Mouse (Mus musculus) liver, embryonic 16.5 days (tissue): ENCODE measurements around the gene Sdc1. TPM values are rescaled to one million over a fixed set of nuclear protein-coding genes. Genes with fewer than 3 reads are reported as not detected.

Experiments
- ATAC-seq: fragments of 200-750 bp; cut with Nextera tagmentation; 2 replicates; pipeline ENCODE4 v1.8.0; 2017; ENCODE audit warnings: low read depth, mild to moderate bottlenecking, moderate number of reproducible peaks, moderate library complexity
- H3K27ac ChIP-seq: fragments of 300-500 bp; sonication (generic); 2 replicates; pipeline ENCODE4 v1.5.1; 2014; ENCODE audit warnings: mild to moderate bottlenecking, low read length
- H3K27me3 ChIP-seq: fragments of 300-500 bp; sonication (generic); 2 replicates; pipeline ENCODE4 v1.6.1; 2014; ENCODE audit warnings: low read depth, low read length, mixed read lengths; ENCODE audit not compliant: control insufficient read depth, insufficient read depth
- H3K36me3 ChIP-seq: fragments of 300-500 bp; sonication (generic); 2 replicates; pipeline ENCODE4 v1.6.1; 2014; ENCODE audit warnings: mild to moderate bottlenecking; ENCODE audit not compliant: control insufficient read depth, insufficient read depth
- H3K4me1 ChIP-seq: fragments of 300-500 bp; sonication (generic); 2 replicates; pipeline ENCODE4 v1.6.1; 2014; ENCODE audit warnings: low read depth, low read length, mixed read lengths; ENCODE audit not compliant: control insufficient read depth
- H3K4me2 ChIP-seq: fragments of 300-500 bp; sonication (generic); 2 replicates; pipeline ENCODE4 v1.6.1; 2014; ENCODE audit warnings: low read depth, low read length, mixed read lengths
- H3K4me3 ChIP-seq: fragments of 300-500 bp; sonication (generic); 2 replicates; pipeline ENCODE4 v1.5.1; 2014; ENCODE audit warnings: low read depth, mild to moderate bottlenecking, low read length
- H3K9ac ChIP-seq: fragments of 300-500 bp; sonication (generic); 2 replicates; pipeline ENCODE4 v1.6.1; 2014; ENCODE audit warnings: low read depth, low read length
- H3K9me3 ChIP-seq: fragments of 300-500 bp; sonication (generic); replicated peaks from 2 replicates; pipeline ENCODE4 v1.6.1; 2016; ENCODE audit warnings: low read length; ENCODE audit not compliant: control insufficient read depth
- WGBS: fragments of 180-500 bp; shearing (Covaris S2); extraction: QIAGEN DNeasy Blood & Tissue Kit; methylation state at CpG from one replicate; pipeline ENCODE4 v1.1.7; 2014; ENCODE audit not compliant: insufficient replicate concordance; 5-methylcytosine and 5-hydroxymethylcytosine counted together
- polyA plus RNA-seq: library from polyadenylated mRNA; unstranded; fragments of >200 nt; fragmentation: Nextera tagmentation; extraction: Ambion mirVana; gene quantifications from 2 replicates; pipeline ENCODE4 v1.2.1, GENCODE M21; 2015

Gene Sdc1
- polyA plus RNA-seq, result 24.8 and 25.6 TPM in 2 replicates

- peak; percentile 81 for ATAC-seq
- no peaks in the 10 kb centered on the region for H3K9me3 ChIP-seq
- peak within 1 kb of the TSS; percentile 56 for H3K27ac ChIP-seq
- H3K36me3 ChIP-seq, result no peaks in the 10 kb centered on the region
- under 1% methylated on average over 63 of the region's 67 CpGs for WGBS
- H3K4me3 ChIP-seq, result peak within 1 kb of the TSS; percentile 71
- H3K27me3 ChIP-seq, result peaks cover 29% of the 10 kb centered on the region
- peaks cover 10% of the 10 kb centered on the region for H3K4me1 ChIP-seq
- H3K9ac ChIP-seq, result peak within 1 kb of the TSS; percentile 54
- peak within 1 kb of the TSS; percentile 82 for H3K4me2 ChIP-seq
These were observed at the start of gene Sdc1 for GRCm38 (mm10) chr12:8770946-8771843. Gene Sdc1 (plus strand): TSS chr12:8771323.

GRCm38 (mm10) chr12:8726890-8727289, 44.2 kb upstream of the Sdc1 start:
- WGBS, result 74% methylated on average over 1 of the region's 1 CpGs
- peaks cover 37% of the 10 kb centered on the region for H3K36me3 ChIP-seq

GRCm38 (mm10) chr12:8728739-8729138, 42.4 kb upstream of the Sdc1 start:
- no peak for ATAC-seq
- Histone ChIP-seq H3K4me1 (no peaks in the 10 kb centered on the region), H3K9ac (no peak overlapping the region), H3K4me2 (no peak overlapping the region), H3K27me3 (no peaks in the 10 kb centered on the region), H3K36me3 (peaks cover 35% of the 10 kb centered on the region), H3K27ac (no peak overlapping the region), H3K9me3 (no peaks in the 10 kb centered on the region), H3K4me3 (no peak overlapping the region)
- 89% methylated on average over 2 of the region's 2 CpGs for WGBS

More at GRCm38 (mm10) chr12:8726890-8727289, 44.2 kb upstream of the Sdc1 start:
- no peaks in the 10 kb centered on the region for H3K9me3 ChIP-seq
- no peaks in the 10 kb centered on the region for H3K27me3 ChIP-seq
- no peak overlapping the region for H3K9ac ChIP-seq
- no peaks in the 10 kb centered on the region for H3K4me1 ChIP-seq
- no peak overlapping the region for H3K27ac ChIP-seq
- ATAC-seq, result no peak
- no peak overlapping the region for H3K4me2 ChIP-seq
- H3K4me3 ChIP-seq, result no peak overlapping the region

- Histone ChIP-seq H3K36me3 (peaks cover 23% of the 10 kb centered on the region), H3K4me2 (no peak overlapping the region), H3K4me3 (no peak overlapping the region), H3K9ac (no peak overlapping the region), H3K27ac (no peak overlapping the region), H3K9me3 (no peaks in the 10 kb centered on the region), H3K4me1 (no peaks in the 10 kb centered on the region), H3K27me3 (no peaks in the 10 kb centered on the region)
- no peak for ATAC-seq
- WGBS, result 86% methylated on average over 2 of the region's 2 CpGs
These were observed 17.5 kb upstream of the Sdc1 start for GRCm38 (mm10) chr12:8753654-8754053.

- Histone ChIP-seq H3K4me1 (no peaks in the 10 kb centered on the region), H3K36me3 (peaks cover 18% of the 10 kb centered on the region), H3K27me3 (no peaks in the 10 kb centered on the region), H3K9ac (no peak overlapping the region), H3K4me3 (no peak overlapping the region), H3K27ac (no peak overlapping the region), H3K4me2 (no peak overlapping the region), H3K9me3 (no peaks in the 10 kb centered on the region)
- WGBS, result 69% methylated on average over 4 of the region's 4 CpGs
- ATAC-seq, result no peak
These were observed 17.0 kb upstream of the Sdc1 start for GRCm38 (mm10) chr12:8754116-8754515.

- Histone ChIP-seq H3K27ac (no peak overlapping the region), H3K4me2 (no peak overlapping the region), H3K9me3 (no peaks in the 10 kb centered on the region), H3K4me3 (no peak overlapping the region), H3K27me3 (no peaks in the 10 kb centered on the region), H3K36me3 (peaks cover 10% of the 10 kb centered on the region), H3K4me1 (no peaks in the 10 kb centered on the region), H3K9ac (no peak overlapping the region)
- ATAC-seq, result no peak
- WGBS, result 92% methylated on average over 3 of the region's 3 CpGs
These were observed 13.1 kb upstream of the Sdc1 start for GRCm38 (mm10) chr12:8758029-8758428.

- no peak overlapping the region for H3K27ac ChIP-seq
- H3K36me3 ChIP-seq, result peaks cover under 1% of the 10 kb centered on the region; the same call in 1 of the 2 replicates
- no peak for ATAC-seq
- H3K4me3 ChIP-seq, result no peak overlapping the region
- whole genome bisulfite sequencing, result 50% methylated on average over 4 of the region's 4 CpGs
- H3K9ac ChIP-seq, result no peak overlapping the region
- H3K4me1 ChIP-seq, result no peaks in the 10 kb centered on the region
- no peaks in the 10 kb centered on the region for H3K27me3 ChIP-seq
- H3K4me2 ChIP-seq, result no peak overlapping the region
- no peaks in the 10 kb centered on the region for H3K9me3 ChIP-seq
These were observed 12.0 kb upstream of the Sdc1 start for GRCm38 (mm10) chr12:8759115-8759514.

- H3K9ac ChIP-seq, result no peak overlapping the region
- no peak overlapping the region for H3K27ac ChIP-seq
- no peaks in the 10 kb centered on the region for H3K36me3 ChIP-seq
- no peak for ATAC-seq
- 82% methylated on average over 6 of the region's 6 CpGs for WGBS
- no peaks in the 10 kb centered on the region for H3K27me3 ChIP-seq
- H3K4me1 ChIP-seq, result no peaks in the 10 kb centered on the region
- H3K4me2 ChIP-seq, result no peak overlapping the region
- H3K4me3 ChIP-seq, result no peak overlapping the region
- H3K9me3 ChIP-seq, result no peaks in the 10 kb centered on the region
These were observed 11.3 kb upstream of the Sdc1 start for GRCm38 (mm10) chr12:8759779-8760178.

- 76% methylated on average over 6 of the region's 6 CpGs for whole genome bisulfite sequencing
- Histone ChIP-seq H3K4me2 (no peak overlapping the region), H3K9me3 (no peaks in the 10 kb centered on the region), H3K9ac (no peak overlapping the region), H3K27me3 (no peaks in the 10 kb centered on the region), H3K4me3 (no peak overlapping the region), H3K4me1 (no peaks in the 10 kb centered on the region), H3K36me3 (no peaks in the 10 kb centered on the region), H3K27ac (no peak overlapping the region)
- ATAC-seq, result no peak
These were observed 10.6 kb upstream of the Sdc1 start for GRCm38 (mm10) chr12:8760561-8760960.
